Mouse (Mus musculus) E14TG2a.4 (cell line): ENCODE results near the gene Cfap54.

Experiments used
- H3K27me3 ChIP-seq: 2 replicates; pipeline ENCODE4 v1.6.1; 2014; ENCODE audit warnings: low read length, control low read depth; ENCODE audit not compliant: insufficient read depth
- H3K36me3 ChIP-seq: 2 replicates; pipeline ENCODE4 v1.6.1; 2014; ENCODE audit warnings: low read length, control low read depth; ENCODE audit not compliant: insufficient read depth
- H3K4me1 ChIP-seq: replicated peaks from 2 replicates; pipeline ENCODE4 v1.6.1; 2014; ENCODE audit warnings: low read depth, low read length, control low read depth
- H3K4me3 ChIP-seq: replicated peaks from 2 replicates; pipeline ENCODE4 v1.5.1; 2014; ENCODE audit warnings: mild to moderate bottlenecking, low read length
- H3K9me3 ChIP-seq: 2 replicates; pipeline ENCODE4 v1.6.1; 2014; ENCODE audit warnings: low read length, control low read depth
- CTCF ChIP-seq: conservative IDR thresholded peaks from 2 replicates; pipeline ENCODE4 v1.5.1; 2014; ENCODE audit warnings: low read length
- NANOG ChIP-seq: IDR thresholded peaks from 2 replicates; pipeline ENCODE4 v1.6.1; 2014; ENCODE audit warnings: borderline replicate concordance, low read length, mixed read lengths
- POU5F1 ChIP-seq: IDR thresholded peaks from 2 replicates; pipeline ENCODE4 v1.6.1; 2014; ENCODE audit warnings: low read length, borderline replicate concordance

Cfap54 gene

GRCm38 (mm10) chr10:93035489-93035888 lies 45.9 kb downstream of the Cfap54 start:
- Histone ChIP-seq H3K4me3 (no peak overlapping the region), H3K9me3 (no peaks in the 10 kb centered on the region), H3K27me3 (no peaks in the 10 kb centered on the region), H3K4me1 (peaks cover 7% of the 10 kb centered on the region), H3K36me3 (no peaks in the 10 kb centered on the region)
- TF ChIP-seq POU5F1: no peak
- no peak for TF ChIP-seq NANOG
- TF ChIP-seq CTCF: no peak

DNA sequence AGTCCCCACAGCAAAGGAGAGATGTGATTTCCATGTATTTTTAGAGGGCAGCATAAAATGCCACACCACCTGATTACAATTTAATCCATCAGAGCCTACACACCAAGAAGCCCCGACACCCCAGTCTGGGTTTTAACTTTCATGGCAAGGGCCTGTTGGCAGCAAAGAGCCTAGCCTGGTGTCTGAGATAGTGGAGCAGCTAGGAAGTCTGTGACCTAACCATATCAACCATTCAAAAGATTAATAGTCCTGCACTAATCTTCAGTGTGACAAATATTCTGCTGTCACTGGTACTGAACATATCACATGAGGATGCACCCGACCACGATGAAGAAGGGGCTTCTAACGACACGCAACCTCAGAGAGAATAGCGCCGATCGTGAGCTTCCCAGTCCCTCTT lies 58.1 kb downstream of the Cfap54 start:
- no peak overlapping the region for H3K4me3 ChIP-seq
- H3K27me3 ChIP-seq: no peaks in the 10 kb centered on the region
- H3K4me1 ChIP-seq: 0 out of 2 replicates have a peak, but pooled peaks cover 6% of the 10 kb centered on the region
- TF ChIP-seq NANOG (no peak), CTCF (no peak), POU5F1 (no peak)
- no peaks in the 10 kb centered on the region for H3K9me3 ChIP-seq
- H3K36me3 ChIP-seq: no peaks in the 10 kb centered on the region

- H3K36me3 ChIP-seq: no peaks in the 10 kb centered on the region
- 0 out of 2 replicates have a peak, but pooled peaks cover 11% of the 10 kb centered on the region for H3K4me1 ChIP-seq
- H3K4me3 ChIP-seq: no peak overlapping the region
- H3K27me3 ChIP-seq: no peaks in the 10 kb centered on the region
- peaks cover 18% of the 10 kb centered on the region for H3K9me3 ChIP-seq
- TF ChIP-seq POU5F1: no peak
- TF ChIP-seq NANOG: no peak
- peak; percentile 77 for TF ChIP-seq CTCF
Measured at GRCm38 (mm10) chr10:93014059-93014795, 67.2 kb downstream of the Cfap54 start.

- H3K36me3 ChIP-seq: no peaks in the 10 kb centered on the region
- H3K9me3 ChIP-seq: peaks cover 18% of the 10 kb centered on the region
- H3K27me3 ChIP-seq: no peaks in the 10 kb centered on the region
- TF ChIP-seq POU5F1 (no peak), NANOG (no peak), CTCF (no peak)
- H3K4me3 ChIP-seq: no peak overlapping the region
- H3K4me1 ChIP-seq: 0 out of 2 replicates have a peak, but pooled peaks cover 2% of the 10 kb centered on the region
Measured at GRCm38 (mm10) chr10:93011085-93011484, 70.3 kb downstream of the Cfap54 start.

GRCm38 (mm10) chr10:93006970-93007369 lies 74.4 kb downstream of the Cfap54 start:
- H3K4me1 ChIP-seq: no peaks in the 10 kb centered on the region
- no peak overlapping the region for H3K4me3 ChIP-seq
- no peaks in the 10 kb centered on the region for H3K9me3 ChIP-seq
- no peaks in the 10 kb centered on the region for H3K36me3 ChIP-seq
- no peaks in the 10 kb centered on the region for H3K27me3 ChIP-seq
- TF ChIP-seq NANOG: no peak
- TF ChIP-seq POU5F1: no peak
- no peak for TF ChIP-seq CTCF

- Histone ChIP-seq H3K27me3 (no peaks in the 10 kb centered on the region), H3K4me3 (no peak overlapping the region), H3K36me3 (no peaks in the 10 kb centered on the region), H3K9me3 (no peaks in the 10 kb centered on the region), H3K4me1 (no peaks in the 10 kb centered on the region)
- TF ChIP-seq CTCF (no peak), NANOG (no peak), POU5F1 (no peak)
Measured at GRCm38 (mm10) chr10:93006405-93006804, 75.0 kb downstream of the Cfap54 start.

DNA sequence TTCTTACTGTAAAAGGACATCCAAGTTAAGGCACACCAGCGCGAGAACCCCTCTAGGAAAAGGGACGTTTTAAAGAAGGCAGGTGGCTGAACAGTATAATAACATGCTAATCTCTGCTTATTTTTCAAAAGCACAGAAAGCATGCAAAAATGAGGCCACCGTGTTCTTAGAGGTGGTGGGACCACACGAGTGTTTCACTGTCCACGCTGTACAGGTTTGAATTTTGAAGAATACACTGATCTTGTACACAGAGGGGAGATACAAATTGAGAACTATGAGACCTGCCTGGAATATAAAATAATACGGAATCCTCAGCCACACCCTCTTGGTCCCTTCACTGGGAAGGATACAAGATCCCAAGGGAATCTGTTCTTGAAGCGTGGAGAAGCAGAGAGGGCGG lies 82.9 kb downstream of the Cfap54 start:
- no peak overlapping the region for H3K4me3 ChIP-seq
- H3K27me3 ChIP-seq: peaks cover 3% of the 10 kb centered on the region; the same call in 1 of the 2 replicates
- TF ChIP-seq NANOG (no peak), CTCF (no peak), POU5F1 (no peak)

GRCm38 (mm10) chr10:92995186-92995585 lies 86.2 kb downstream of the Cfap54 start:
- peaks cover 3% of the 10 kb centered on the region; the same call in 1 of the 2 replicates for H3K27me3 ChIP-seq
- TF ChIP-seq POU5F1 (no peak), NANOG (no peak), CTCF (no peak)
- no peak overlapping the region for H3K4me3 ChIP-seq
- H3K4me1 ChIP-seq: no peaks in the 10 kb centered on the region
- H3K36me3 ChIP-seq: no peaks in the 10 kb centered on the region
- no peaks in the 10 kb centered on the region for H3K9me3 ChIP-seq

More for the DNA sequence above, 82.9 kb downstream of the Cfap54 start:
- no peaks in the 10 kb centered on the region for H3K4me1 ChIP-seq
- no peaks in the 10 kb centered on the region for H3K36me3 ChIP-seq
- no peaks in the 10 kb centered on the region for H3K9me3 ChIP-seq
